Mouse (Mus musculus) heart, embryonic 11.5 days (tissue): Measurements from ENCODE around the gene Zdhhc5. TPM values are rescaled to one million over a fixed set of nuclear protein-coding genes. Genes with fewer than 3 reads are reported as not detected.

Source experiments
- ATAC-seq: fragments of 200-750 bp; cut with Nextera tagmentation; replicated peaks from 2 replicates; pipeline ENCODE4 v1.8.0; 2017; ENCODE audit warnings: moderate library complexity; ENCODE audit not compliant: insufficient number of reproducible peaks, low FRiP score, low TSS enrichment
- H3K27ac ChIP-seq: fragments of 300-500 bp; sonication (generic); 2 replicates; pipeline ENCODE4 v1.5.1; 2014; ENCODE audit warnings: mild to moderate bottlenecking, low read depth, low read length
- H3K27me3 ChIP-seq: fragments of 300-500 bp; sonication (generic); 2 replicates; pipeline ENCODE4 v1.6.1; 2014; ENCODE audit warnings: mild to moderate bottlenecking, low read length, mixed read lengths; ENCODE audit not compliant: control insufficient read depth, insufficient read depth
- H3K36me3 ChIP-seq: fragments of 300-500 bp; sonication (generic); 2 replicates; pipeline ENCODE4 v1.6.1; 2014; ENCODE audit warnings: mild to moderate bottlenecking, low read length, moderate library complexity, mixed read lengths; ENCODE audit not compliant: control insufficient read depth, insufficient read depth
- H3K4me1 ChIP-seq: fragments of 300-500 bp; sonication (generic); 2 replicates; pipeline ENCODE4 v1.6.1; 2014; ENCODE audit warnings: low read length; ENCODE audit not compliant: control insufficient read depth, insufficient read depth
- H3K4me2 ChIP-seq: fragments of 300-500 bp; sonication (generic); 2 replicates; pipeline ENCODE4 v1.6.1; 2014; ENCODE audit warnings: mild to moderate bottlenecking, moderate library complexity
- H3K4me3 ChIP-seq: fragments of 300-500 bp; sonication (generic); 2 replicates; pipeline ENCODE4 v1.5.1; 2014; ENCODE audit warnings: low read depth, low read length
- H3K9ac ChIP-seq: fragments of 300-500 bp; sonication (generic); 2 replicates; pipeline ENCODE4 v1.6.1; 2014; ENCODE audit warnings: mild to moderate bottlenecking, low read depth, low read length, moderate library complexity
- H3K9me3 ChIP-seq: fragments of 300-500 bp; sonication (generic); replicated peaks from 2 replicates; pipeline ENCODE4 v1.6.1; 2016; ENCODE audit warnings: low read length; ENCODE audit not compliant: control insufficient read depth
- WGBS: fragments of 180-500 bp; shearing (Covaris S2); extraction: QIAGEN DNeasy Blood & Tissue Kit; methylation state at CpG from one replicate; pipeline ENCODE4 v1.1.7; 2014; ENCODE audit not compliant: insufficient replicate concordance; 5-methylcytosine and 5-hydroxymethylcytosine counted together
- microRNA counts: library from miRNA; unstranded; fragments of <30 nt; microRNA quantifications from one replicate; lab custom pipeline; 2015
- microRNA-seq: library from miRNA; unstranded; fragments of <30 nt; microRNA quantifications from one replicate; pipeline ENCODE4, GENCODE M21; 2016; ENCODE audit warnings: borderline number of aligned reads
- polyA plus RNA-seq: library from polyadenylated mRNA; unstranded; fragments of >200 nt; fragmentation: Nextera tagmentation; extraction: Ambion mirVana; gene quantifications from 2 replicates; pipeline ENCODE4 v1.2.1, GENCODE M21; 2014

The Zdhhc5 gene
- polyA plus RNA-seq, 1 experiment from 2014 or later: 31.0 TPM

DNA sequence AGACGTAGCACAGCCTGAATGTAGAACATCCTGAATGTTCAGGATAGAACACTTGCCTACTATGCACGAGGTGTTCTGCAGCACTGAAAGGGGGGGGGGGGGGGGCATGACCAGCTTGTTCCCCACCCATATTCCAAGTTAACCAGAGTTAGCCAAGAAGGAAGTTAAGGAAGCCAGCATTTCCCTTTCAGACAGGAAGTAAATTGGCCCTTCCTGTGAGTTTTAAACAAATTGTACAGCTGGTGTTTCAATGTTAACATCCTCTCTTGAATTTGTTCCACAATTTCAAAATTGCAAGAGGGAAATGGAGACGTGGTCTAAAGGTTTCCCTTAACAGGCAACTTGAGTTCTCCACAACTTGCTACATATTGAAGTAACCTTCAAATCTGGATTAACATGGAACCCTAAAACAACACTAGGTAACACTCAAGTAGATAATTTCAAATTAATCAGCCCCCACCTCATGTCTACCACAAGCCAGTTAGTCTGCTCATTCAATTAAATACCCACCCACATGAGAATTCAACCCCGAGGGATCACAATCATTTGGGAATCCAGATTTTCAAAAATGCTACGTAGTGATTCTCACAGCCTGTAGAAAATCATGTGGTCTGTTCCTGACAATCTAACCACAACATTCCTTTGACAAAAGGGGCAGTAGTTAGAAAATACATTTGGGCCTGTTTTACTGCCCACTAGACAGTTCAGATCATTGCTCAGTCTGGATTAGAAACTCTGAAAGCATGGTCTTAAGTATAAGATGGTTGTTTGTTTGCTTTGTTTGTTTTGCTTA lies 76.4 kb downstream of the Zdhhc5 start:
- H3K9ac ChIP-seq: peak overlapping the region; percentile 31; the same call in 1 of the 2 replicates
- peaks cover 80% of the 10 kb centered on the region for H3K4me1 ChIP-seq
- no peaks in the 10 kb centered on the region for H3K9me3 ChIP-seq
- 44% methylated on average over 5 of the region's 5 CpGs for WGBS
- no peaks in the 10 kb centered on the region for H3K36me3 ChIP-seq
- peak overlapping the region; percentile 98 for H3K27ac ChIP-seq
- peak overlapping the region; percentile 56 for H3K4me2 ChIP-seq
- no peak overlapping the region for H3K4me3 ChIP-seq
- no peaks in the 10 kb centered on the region for H3K27me3 ChIP-seq
- no peak for ATAC-seq

MicroRNAs within 50 kb of the gene (microRNA counts, 519-probe panel; counts per million panel counts)
- 7,904 counts per million, percentile 97 among the panel's probes with 10 or more counts for microRNA mmu-miR-130a (lab: Ali Mortazavi, UCI)

Small RNAs within 50 kb of the gene (microRNA-seq; reads per million reads assigned to microRNA genes)
- gene Mir130a: 26,979 reads per million, percentile 99 among the genes with 10 or more reads in this experiment

Other genes with a start within 250 kb of the Zdhhc5 start
- gene Tfpi, start 238.4 kb downstream of the Zdhhc5 start, polyA plus RNA-seq: 76.3 and 83.8 TPM in 2 replicates
- 71.2 and 77.5 TPM in 2 replicates for gene Ctnnd1, start 64.4 kb downstream of the Zdhhc5 start, polyA plus RNA-seq
- gene Btbd18, start 56.1 kb downstream of the Zdhhc5 start, polyA plus RNA-seq: 0.14 and 0.20 TPM in 2 replicates
- 298 and 299 TPM in 2 replicates for gene Selenoh, start 44.4 kb downstream of the Zdhhc5 start, polyA plus RNA-seq
- gene Gm28635, start 37.1 kb downstream of the Zdhhc5 start, polyA plus RNA-seq: not detected in 2 replicates
- 41.8 and 42.1 TPM in 2 replicates for gene Med19, start 36.8 kb downstream of the Zdhhc5 start, polyA plus RNA-seq
- 144 and 175 TPM in 2 replicates for gene Tmx2, start 36.0 kb downstream of the Zdhhc5 start, polyA plus RNA-seq
- gene Clp1, start 12.2 kb upstream of the Zdhhc5 start, polyA plus RNA-seq: 26.6 and 30.4 TPM in 2 replicates
- 8.5 and 13.8 TPM in 2 replicates for gene Ypel4, start 18.9 kb upstream of the Zdhhc5 start, polyA plus RNA-seq
- 6.6 and 6.9 TPM in 2 replicates for gene Gm19426, start 28.5 kb upstream of the Zdhhc5 start, polyA plus RNA-seq
- 35.0 and 41.8 TPM in 2 replicates for gene Serping1, start 60.3 kb upstream of the Zdhhc5 start, polyA plus RNA-seq
- gene Ube2l6, start 83.6 kb upstream of the Zdhhc5 start, polyA plus RNA-seq: 95.9 and 105 TPM in 2 replicates
- 0.37 and 0.49 TPM in 2 replicates for gene Smtnl1, start 107.5 kb upstream of the Zdhhc5 start, polyA plus RNA-seq
- 76.8 and 77.9 TPM in 2 replicates for gene Timm10, start 111.8 kb upstream of the Zdhhc5 start, polyA plus RNA-seq
- 36.1 and 41.4 TPM in 2 replicates for gene Slc43a1, start 123.7 kb upstream of the Zdhhc5 start, polyA plus RNA-seq
- 0.23 and 1.1 TPM in 2 replicates for gene Rtn4rl2, start 171.5 kb upstream of the Zdhhc5 start, polyA plus RNA-seq
- gene Slc43a3, start 221.4 kb upstream of the Zdhhc5 start, polyA plus RNA-seq: 48.2 and 52.5 TPM in 2 replicates